Mouse (Mus musculus) granulocyte monocyte progenitor cell, adult 5-6 weeks (primary cell): ENCODE measurements at regions not wholly inside any gene's neighbourhood (a gene's known extent, or its start where the extent isn't known, plus 50 kb on each side); places are given as distances from the start of the nearest gene placed in this dataset.
A peak's percentile ranks its signal among the peaks of the same experiment; 100 is the strongest.
"Not testable (repeated sequence)": the region's sequence is repeated elsewhere in the genome, so short reads cannot be mapped to it uniquely, and the experiment has no call there.

ENCODE experiments used
- ATAC-seq: replicated peaks from 2 replicates; pipeline ENCODE4 v1.8.0; 2016; ENCODE audit warnings: mild to moderate bottlenecking, moderate TSS enrichment, inconsistent platforms; ENCODE audit not compliant: poor library complexity, severe bottlenecking

- ATAC-seq, result no peak
Measured at GRCm38 (mm10) chr16:29896393-29896792, 167.8 kb upstream of the Hes1 start.

GRCm38 (mm10) chr16:29903510-29903909 lies 160.7 kb upstream of the Hes1 start:
- peak; percentile 95 for ATAC-seq

- no peak for ATAC-seq
Measured at GRCm38 (mm10) chr16:29904183-29904775, 159.9 kb upstream of the Hes1 start.

- no peak for ATAC-seq
Measured at GRCm38 (mm10) chr16:29907331-29907730, 156.9 kb upstream of the Hes1 start.

GRCm38 (mm10) chr16:29908031-29908430 lies 156.2 kb upstream of the Hes1 start:
- no peak for ATAC-seq

GRCm38 (mm10) chr16:29909923-29910465 lies 154.2 kb upstream of the Hes1 start:
- no peak for ATAC-seq

GRCm38 (mm10) chr16:29911164-29911571 lies 153.0 kb upstream of the Hes1 start:
- peak; percentile 50 for ATAC-seq

- no peak for ATAC-seq
Measured at GRCm38 (mm10) chr16:29913357-29914010, 150.7 kb upstream of the Hes1 start.

- ATAC-seq, result no peak
Measured at GRCm38 (mm10) chr16:29915346-29915745, 148.8 kb upstream of the Hes1 start.

GRCm38 (mm10) chr16:29917989-29918388 lies 146.2 kb upstream of the Hes1 start:
- ATAC-seq, result no peak

- ATAC-seq, result no peak
Measured at GRCm38 (mm10) chr16:29918396-29918795, 145.8 kb upstream of the Hes1 start.

GRCm38 (mm10) chr16:29920940-29921339 lies 143.2 kb upstream of the Hes1 start:
- ATAC-seq, result no peak

- no peak for ATAC-seq
Measured at GRCm38 (mm10) chr16:29921385-29921784, 142.8 kb upstream of the Hes1 start.

- ATAC-seq, result not testable (repeated sequence)
Measured at GRCm38 (mm10) chr16:29927276-29927675, 136.9 kb upstream of the Hes1 start.

- no peak for ATAC-seq
Measured at GRCm38 (mm10) chr16:29928291-29928690, 135.9 kb upstream of the Hes1 start.

- ATAC-seq, result no peak
Measured at GRCm38 (mm10) chr16:29931746-29932351, 132.3 kb upstream of the Hes1 start.

GRCm38 (mm10) chr16:29934649-29935048 lies 129.5 kb upstream of the Hes1 start:
- ATAC-seq, result no peak

- ATAC-seq, result no peak
Measured at GRCm38 (mm10) chr16:29938700-29939099, 125.5 kb upstream of the Hes1 start.

GRCm38 (mm10) chr16:29939331-29939850 lies 124.8 kb upstream of the Hes1 start:
- ATAC-seq, result no peak

GRCm38 (mm10) chr16:29939869-29940707 lies 124.1 kb upstream of the Hes1 start:
- no peak for ATAC-seq
